Mouse (Mus musculus): ENCODE data around the gene Cabp2. TPM values are rescaled to one million over a fixed set of nuclear protein-coding genes. Genes with fewer than 3 reads are reported as not detected.
"Not testable (repeated sequence)": the region's sequence is repeated elsewhere in the genome, so short reads cannot be mapped to it uniquely, and the experiment has no call there.

The Cabp2 gene
- polyA plus RNA-seq, 1 experiment from 2014 or later = not detected

GRCm38 (mm10) chr19:4068242-4068641, 13.1 kb upstream of the Cabp2 start:
- not testable (repeated sequence) for H3K4me2 ChIP-seq; ATAC-seq (ENCODE audit: insufficient number of reproducible peaks, low FRiP score)
- WGBS = 89% methylated on average over 2 of the region's 2 CpGs

GRCm38 (mm10) chr19:4068717-4069410, 12.5 kb upstream of the Cabp2 start:
- 78% methylated on average over 15 of the region's 15 CpGs for WGBS
- Histone ChIP-seq H3K36me3 (no peaks in the 10 kb centered on the region), H3K9ac (no peak overlapping the region), H3K9me3 (replicated peaks) (no peaks in the 10 kb centered on the region), H3K4me1 (replicated peaks) (no peaks in the 10 kb centered on the region), H3K27me3 (replicated peaks) (no peaks in the 10 kb centered on the region), H3K4me2 (no peak overlapping the region), H3K27ac (ENCODE audit: poor library complexity, severe bottlenecking) (no peak overlapping the region), H3K4me3 (no peak overlapping the region)
- no peak for ATAC-seq (ENCODE audit: insufficient number of reproducible peaks, low FRiP score)

More at GRCm38 (mm10) chr19:4068242-4068641, 13.1 kb upstream of the Cabp2 start:
- H3K36me3 ChIP-seq; H3K27ac ChIP-seq (ENCODE audit: poor library complexity, severe bottlenecking); H3K27me3 ChIP-seq (replicated peaks); H3K9me3 ChIP-seq (replicated peaks); H3K4me3 ChIP-seq; H3K9ac ChIP-seq; H3K4me1 ChIP-seq (replicated peaks): not testable (repeated sequence)

DNA sequence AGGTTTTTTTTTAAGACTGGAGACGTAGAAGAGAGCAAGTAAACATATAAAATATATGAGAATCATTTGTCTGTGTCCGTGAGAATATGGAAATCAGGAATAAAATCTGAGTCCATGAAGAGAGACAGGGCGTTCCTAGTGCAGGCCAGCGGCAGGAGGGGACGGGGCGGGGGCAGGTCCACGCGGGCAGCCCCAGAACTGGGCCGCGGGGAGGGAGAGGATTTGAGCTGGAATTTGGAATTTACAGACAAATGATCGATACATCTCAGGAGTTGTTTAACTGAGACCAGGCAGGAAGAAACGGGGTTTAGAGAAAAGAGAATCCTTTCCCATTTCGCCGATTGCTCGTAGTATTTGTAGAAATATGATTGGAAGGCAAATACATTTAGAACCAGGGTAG, 11.1 kb upstream of the Cabp2 start:
- WGBS = 79% methylated on average over 15 of the region's 15 CpGs
- no peaks in the 10 kb centered on the region for H3K4me1 ChIP-seq (replicated peaks)
- no peaks in the 10 kb centered on the region for H3K27me3 ChIP-seq (replicated peaks)
- no peaks in the 10 kb centered on the region for H3K9me3 ChIP-seq (replicated peaks)
- H3K9ac ChIP-seq = no peak overlapping the region
- H3K4me3 ChIP-seq = no peak overlapping the region
- H3K27ac ChIP-seq (ENCODE audit: poor library complexity, severe bottlenecking) = no peak overlapping the region
- H3K4me2 ChIP-seq = no peak overlapping the region
- no peak for ATAC-seq (ENCODE audit: insufficient number of reproducible peaks, low FRiP score)
- H3K36me3 ChIP-seq = no peaks in the 10 kb centered on the region

GRCm38 (mm10) chr19:4070756-4071155, 10.6 kb upstream of the Cabp2 start:
- WGBS = 77% methylated on average over 8 of the region's 8 CpGs
- Histone ChIP-seq H3K4me2 (no peak overlapping the region), H3K36me3 (no peaks in the 10 kb centered on the region), H3K9ac (no peak overlapping the region), H3K9me3 (replicated peaks) (no peaks in the 10 kb centered on the region), H3K4me3 (no peak overlapping the region), H3K27me3 (replicated peaks) (no peaks in the 10 kb centered on the region), H3K27ac (ENCODE audit: poor library complexity, severe bottlenecking) (no peak overlapping the region), H3K4me1 (replicated peaks) (no peaks in the 10 kb centered on the region)
- no peak for ATAC-seq (ENCODE audit: insufficient number of reproducible peaks, low FRiP score)

DNA sequence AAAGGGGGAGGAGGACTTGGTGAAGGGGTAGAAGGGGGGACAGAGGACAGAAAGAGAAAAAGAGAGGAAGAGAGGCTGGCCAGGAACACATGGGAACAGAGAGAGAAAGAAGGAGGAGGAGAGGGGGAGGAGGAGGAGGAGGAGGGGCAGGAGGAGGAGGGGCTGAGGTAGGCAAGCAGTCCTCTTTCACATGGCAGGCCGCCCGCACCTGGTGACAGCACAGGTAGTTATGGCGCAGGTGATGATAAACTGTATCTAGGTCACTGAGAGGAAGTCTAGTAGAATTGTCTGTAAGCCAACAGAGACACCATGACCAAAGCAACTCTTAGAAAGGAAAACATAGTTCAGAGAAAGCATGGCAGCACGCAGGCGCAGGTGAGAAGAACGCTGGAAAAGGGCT, 10.0 kb upstream of the Cabp2 start:
- no peak overlapping the region for H3K9ac ChIP-seq
- H3K27me3 ChIP-seq (replicated peaks) = no peaks in the 10 kb centered on the region
- no peak overlapping the region for H3K27ac ChIP-seq (ENCODE audit: poor library complexity, severe bottlenecking)
- no peak overlapping the region for H3K4me3 ChIP-seq
- no peak for ATAC-seq (ENCODE audit: insufficient number of reproducible peaks, low FRiP score)
- H3K4me2 ChIP-seq = no peak overlapping the region
- no peaks in the 10 kb centered on the region for H3K9me3 ChIP-seq (replicated peaks)
- H3K4me1 ChIP-seq (replicated peaks) = no peaks in the 10 kb centered on the region
- no peaks in the 10 kb centered on the region for H3K36me3 ChIP-seq
- WGBS = 89% methylated on average over 6 of the region's 6 CpGs

GRCm38 (mm10) chr19:4072706-4073424, 8.5 kb upstream of the Cabp2 start:
- ATAC-seq (ENCODE audit: insufficient number of reproducible peaks, low FRiP score) = no peak
- Histone ChIP-seq H3K36me3 (no peaks in the 10 kb centered on the region), H3K27ac (ENCODE audit: poor library complexity, severe bottlenecking) (no peak overlapping the region), H3K4me2 (no peak overlapping the region), H3K9me3 (replicated peaks) (no peaks in the 10 kb centered on the region), H3K4me3 (no peak overlapping the region), H3K27me3 (replicated peaks) (no peaks in the 10 kb centered on the region), H3K4me1 (replicated peaks) (no peaks in the 10 kb centered on the region), H3K9ac (no peak overlapping the region)
- WGBS = 79% methylated on average over 6 of the region's 6 CpGs

DNA sequence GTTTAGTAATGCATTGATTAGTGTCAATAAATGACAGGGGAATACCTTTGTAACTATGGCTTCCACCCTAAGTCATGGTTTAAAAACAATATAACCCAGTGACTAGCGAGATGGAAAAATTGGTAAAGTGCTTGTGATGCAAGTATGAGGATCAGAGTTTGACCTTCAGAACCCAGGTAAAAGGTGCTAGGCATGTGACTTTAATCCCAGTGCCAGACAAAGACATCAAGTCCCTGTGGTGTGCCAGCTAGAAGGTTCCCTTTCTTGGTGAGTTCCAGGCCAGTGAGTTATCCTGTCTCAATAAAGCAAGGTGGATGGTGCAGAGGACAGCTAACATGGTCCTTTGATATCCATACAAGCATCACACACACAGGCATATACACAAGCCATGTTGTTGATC, 5.8 kb upstream of the Cabp2 start:
- Histone ChIP-seq H3K4me2 (no peak overlapping the region), H3K27ac (ENCODE audit: poor library complexity, severe bottlenecking) (no peak overlapping the region), H3K27me3 (replicated peaks) (no peaks in the 10 kb centered on the region; the same call in 1 of the 2 replicates), H3K36me3 (no peaks in the 10 kb centered on the region), H3K9me3 (replicated peaks) (no peaks in the 10 kb centered on the region), H3K9ac (no peak overlapping the region), H3K4me3 (no peak overlapping the region), H3K4me1 (replicated peaks) (no peaks in the 10 kb centered on the region)
- WGBS = 82% methylated on average over 1 of the region's 1 CpGs
- ATAC-seq (ENCODE audit: insufficient number of reproducible peaks, low FRiP score) = no peak

GRCm38 (mm10) chr19:4079594-4079993, 1.8 kb upstream of the Cabp2 start:
- WGBS = 75% methylated on average over 1 of the region's 1 CpGs
- ATAC-seq (ENCODE audit: insufficient number of reproducible peaks, low FRiP score) = no peak

DNA sequence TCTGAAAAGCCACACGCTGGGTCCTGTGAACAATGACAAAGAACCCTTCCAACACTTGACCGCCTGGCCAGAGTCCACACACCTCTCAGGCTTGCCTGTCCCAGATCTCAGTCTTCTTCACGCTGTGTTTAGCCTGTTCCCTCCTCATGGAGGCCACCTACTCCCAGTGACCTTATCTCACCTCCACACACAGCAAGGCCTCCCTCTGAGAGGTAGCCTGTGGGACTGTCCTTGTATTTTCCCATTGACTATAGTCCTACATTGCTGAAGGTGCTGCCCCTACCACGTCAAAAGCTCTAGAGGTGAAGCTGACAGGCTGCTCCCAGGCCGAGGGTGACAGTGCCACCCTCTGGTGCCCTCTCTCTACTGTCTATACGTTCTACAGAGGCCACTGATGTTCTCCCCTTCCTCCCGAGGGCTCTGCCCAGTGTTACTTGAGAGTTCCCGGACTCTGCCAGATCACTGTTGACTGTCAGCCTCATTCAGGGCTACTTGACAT, 818 bp upstream of the Cabp2 start:
- no peak overlapping the region for H3K9ac ChIP-seq
- no peak for ATAC-seq (ENCODE audit: insufficient number of reproducible peaks, low FRiP score)
- no peaks in the 10 kb centered on the region for H3K4me1 ChIP-seq (replicated peaks)
- no peaks in the 10 kb centered on the region for H3K36me3 ChIP-seq
- no peak overlapping the region for H3K27ac ChIP-seq (ENCODE audit: poor library complexity, severe bottlenecking)
- no peak overlapping the region for H3K4me2 ChIP-seq
- peaks cover 34% of the 10 kb centered on the region for H3K27me3 ChIP-seq (replicated peaks)
- H3K4me3 ChIP-seq = no peak overlapping the region
- H3K9me3 ChIP-seq (replicated peaks) = no peaks in the 10 kb centered on the region
- 62% methylated on average over 8 of the region's 8 CpGs for WGBS

More at GRCm38 (mm10) chr19:4079594-4079993, 1.8 kb upstream of the Cabp2 start:
- Histone ChIP-seq H3K4me1 (replicated peaks) (no peaks in the 10 kb centered on the region), H3K36me3 (no peaks in the 10 kb centered on the region), H3K27ac (ENCODE audit: poor library complexity, severe bottlenecking) (no peak overlapping the region), H3K9ac (no peak overlapping the region), H3K27me3 (replicated peaks) (peaks cover 29% of the 10 kb centered on the region), H3K4me2 (no peak overlapping the region), H3K4me3 (no peak overlapping the region), H3K9me3 (replicated peaks) (no peaks in the 10 kb centered on the region)

DNA sequence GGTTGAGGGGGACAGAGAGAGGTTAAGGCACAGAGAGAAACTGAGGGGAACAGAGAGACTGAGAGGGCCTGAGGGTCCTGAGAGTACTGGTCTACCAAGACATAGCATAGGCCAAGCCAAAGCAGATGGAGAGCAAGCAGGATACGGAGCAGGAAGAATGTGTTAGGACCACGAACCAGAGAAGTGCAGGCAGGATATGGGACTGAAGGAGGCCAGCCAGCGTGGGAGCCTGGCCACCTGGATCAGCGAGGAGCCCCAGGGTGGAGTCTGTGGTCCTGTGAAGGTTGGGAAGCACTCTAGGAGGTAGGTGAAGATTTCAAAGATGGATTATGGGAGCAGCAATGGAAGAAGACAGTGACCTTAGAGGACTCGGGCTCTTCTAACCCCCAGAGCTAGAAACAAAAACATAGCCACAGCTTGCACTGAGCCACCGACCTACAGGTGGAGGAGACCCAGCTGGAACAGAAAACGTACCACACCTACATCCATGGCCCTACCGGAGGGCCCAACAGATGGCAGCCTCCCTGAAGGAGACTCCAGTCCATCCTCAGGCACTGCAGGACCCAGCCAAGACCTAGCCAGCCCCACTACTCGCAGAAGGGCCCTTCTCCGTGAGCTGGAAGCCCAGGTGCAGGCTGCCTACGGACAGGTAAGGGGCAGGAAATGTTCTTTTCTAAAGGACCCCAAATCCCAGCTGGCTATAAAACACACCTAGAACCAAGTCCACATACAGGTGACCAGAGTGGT, 1.0 kb downstream of the Cabp2 start:
- Histone ChIP-seq H3K4me1 (replicated peaks) (no peaks in the 10 kb centered on the region), H3K36me3 (no peaks in the 10 kb centered on the region), H3K9ac (no peak overlapping the region), H3K9me3 (replicated peaks) (no peaks in the 10 kb centered on the region), H3K4me3 (no peak overlapping the region), H3K27ac (ENCODE audit: poor library complexity, severe bottlenecking) (no peak overlapping the region), H3K27me3 (replicated peaks) (peaks cover 43% of the 10 kb centered on the region), H3K4me2 (no peak overlapping the region)
- WGBS = 75% methylated on average over 11 of the region's 11 CpGs
- no peak for ATAC-seq (ENCODE audit: insufficient number of reproducible peaks, low FRiP score)

- 66% methylated on average over 7 of the region's 7 CpGs for WGBS
- no peak for ATAC-seq (ENCODE audit: insufficient number of reproducible peaks, low FRiP score)
- no peaks in the 10 kb centered on the region for H3K36me3 ChIP-seq
- H3K4me3 ChIP-seq = no peak overlapping the region
- no peak overlapping the region for H3K9ac ChIP-seq
- H3K27ac ChIP-seq (ENCODE audit: poor library complexity, severe bottlenecking) = no peak overlapping the region
- H3K4me2 ChIP-seq = no peak overlapping the region
- peaks cover 46% of the 10 kb centered on the region for H3K27me3 ChIP-seq (replicated peaks)
- no peaks in the 10 kb centered on the region for H3K9me3 ChIP-seq (replicated peaks)
- H3K4me1 ChIP-seq (replicated peaks) = no peaks in the 10 kb centered on the region
Measured at GRCm38 (mm10) chr19:4083316-4083715, 1.9 kb downstream of the Cabp2 start.
